Mouse (Mus musculus): ENCODE measurements at regions not wholly inside any gene's neighbourhood (a gene's known extent, or its start where the extent isn't known, plus 50 kb on each side); places are given as distances from the start of the nearest gene placed in this dataset.

DNA sequence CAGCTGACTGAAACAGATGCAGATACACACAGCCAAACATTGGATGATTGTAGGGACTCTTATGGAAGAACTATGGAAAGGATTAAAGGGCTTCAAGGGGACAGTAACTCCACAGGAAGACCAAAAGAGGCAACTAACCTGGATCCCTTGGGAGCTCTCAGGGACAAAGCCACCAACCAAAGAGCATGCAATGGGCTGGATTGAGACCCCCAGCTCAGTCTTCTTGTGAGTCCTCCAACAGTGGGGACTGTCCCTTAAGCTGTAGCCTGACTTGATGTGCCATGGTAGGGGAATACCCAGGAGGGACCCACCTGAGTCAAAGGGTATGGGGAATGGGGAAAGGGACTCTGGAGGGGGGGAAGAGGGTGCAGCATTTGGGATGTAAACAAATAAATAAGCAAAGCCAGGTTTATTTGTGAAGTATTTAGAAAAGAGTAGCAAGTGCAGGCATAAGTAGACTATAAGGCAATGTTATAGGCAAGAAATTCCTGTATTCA, 313.8 kb downstream of the Otol1 start:
- no peak for DNase-seq (ENCODE audit: low spot score in 2 of 2)

DNA sequence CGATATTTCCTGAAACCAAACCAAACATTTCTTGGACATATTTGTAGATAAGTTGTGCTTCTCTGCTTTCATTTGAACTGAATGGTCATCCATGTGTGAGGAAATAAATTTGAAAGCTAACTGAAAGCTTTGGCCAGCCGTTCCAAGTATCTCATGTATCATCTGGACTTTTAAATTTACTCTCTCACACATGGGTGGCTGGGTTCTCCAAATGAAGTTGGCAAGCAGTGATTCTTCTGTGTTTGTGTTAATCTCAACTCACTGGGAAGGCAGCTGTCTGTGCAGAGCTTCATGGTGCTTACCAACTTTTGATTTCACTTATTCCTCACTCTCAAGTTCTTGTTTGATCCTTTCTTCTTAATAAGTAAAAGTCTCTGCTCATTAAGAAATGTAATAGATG, 317.3 kb downstream of the Otol1 start:
- no peak for DNase-seq (ENCODE audit: low spot score in 2 of 2)
